Mouse (Mus musculus) kidney, embryonic 15.5 days (tissue): Measurements from ENCODE around the gene Tex48. TPM values are rescaled to one million over a fixed set of nuclear protein-coding genes. Genes with fewer than 3 reads are reported as not detected.

ENCODE experiments used
- ATAC-seq: fragments of 200-750 bp; cut with Nextera tagmentation; replicated peaks from 2 replicates; pipeline ENCODE4 v1.8.0; 2017; ENCODE audit warnings: moderate TSS enrichment; ENCODE audit not compliant: low FRiP score
- H3K27ac ChIP-seq: fragments of 300-500 bp; sonication (generic); 2 replicates; pipeline ENCODE4 v1.5.1; 2015; ENCODE audit warnings: mild to moderate bottlenecking, inconsistent platforms
- H3K27me3 ChIP-seq: fragments of 300-500 bp; sonication (generic); 2 replicates; pipeline ENCODE4 v1.6.1; 2015; ENCODE audit warnings: inconsistent platforms
- H3K36me3 ChIP-seq: fragments of 300-500 bp; sonication (generic); 2 replicates; pipeline ENCODE4 v1.6.1; 2015; ENCODE audit warnings: inconsistent platforms
- H3K4me1 ChIP-seq: fragments of 300-500 bp; sonication (generic); 2 replicates; pipeline ENCODE4 v1.6.1; 2015; ENCODE audit warnings: inconsistent platforms
- H3K4me2 ChIP-seq: fragments of 300-500 bp; sonication (generic); 2 replicates; pipeline ENCODE4 v1.6.1; 2015; ENCODE audit warnings: moderate library complexity, mild to moderate bottlenecking, inconsistent platforms
- H3K4me3 ChIP-seq: fragments of 300-500 bp; sonication (generic); replicated peaks from 2 replicates; pipeline ENCODE4 v1.5.1; 2015; ENCODE audit warnings: mild to moderate bottlenecking, inconsistent platforms
- H3K9ac ChIP-seq: fragments of 300-500 bp; sonication (generic); 2 replicates; pipeline ENCODE4 v1.6.1; 2015; ENCODE audit warnings: mild to moderate bottlenecking, inconsistent platforms
- H3K9me3 ChIP-seq: fragments of 300-500 bp; sonication (generic); replicated peaks from 2 replicates; pipeline ENCODE4 v1.6.1; 2016; ENCODE audit warnings: inconsistent platforms
- WGBS: fragments of 180-500 bp; shearing (Covaris S2); methylation state at CpG from one replicate; pipeline ENCODE4 v1.1.7; 2015; ENCODE audit warnings: mixed read lengths; 5-methylcytosine and 5-hydroxymethylcytosine counted together
- polyA plus RNA-seq: library from polyadenylated mRNA; unstranded; fragments of >200 nt; fragmentation: Nextera tagmentation; extraction: Ambion mirVana; gene quantifications from 2 replicates; pipeline ENCODE4 v1.2.1, GENCODE M21; 2015

Gene Tex48
- not detected in 2 replicates for polyA plus RNA-seq

DNA sequence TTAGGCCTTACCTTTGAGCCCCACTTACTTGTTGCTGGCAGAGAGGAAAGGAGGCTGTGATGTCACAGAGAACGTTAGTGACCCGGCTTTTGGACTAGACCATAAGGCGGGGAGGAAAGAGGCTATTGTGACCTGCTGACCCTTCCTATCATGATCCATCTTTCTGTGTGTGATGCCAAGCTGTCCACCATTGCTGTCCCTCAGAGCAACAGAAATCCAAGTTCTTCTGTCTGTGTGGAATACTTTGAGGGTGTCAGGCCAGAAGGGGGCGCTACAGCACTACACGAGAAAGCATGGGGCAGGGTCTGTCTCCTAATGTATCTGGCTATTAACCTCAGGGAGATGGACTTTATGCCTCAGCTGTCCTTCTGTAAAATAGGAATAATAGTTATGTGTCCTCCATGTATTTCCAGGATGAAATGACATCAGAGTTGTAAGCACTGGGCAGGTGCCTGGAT, at the start of gene Tex48:
Gene Tex48, minus strand, starts transcription at position 51 of the 458 bp plus-strand sequence.
- Histone ChIP-seq H3K36me3 (no peaks in the 10 kb centered on the region), H3K27ac (no peak within 1 kb of the TSS), H3K9ac (no peak within 1 kb of the TSS), H3K4me3 (no peak within 1 kb of the TSS), H3K9me3 (no peaks in the 10 kb centered on the region), H3K27me3 (no peaks in the 10 kb centered on the region), H3K4me2 (no peak within 1 kb of the TSS), H3K4me1 (no peaks in the 10 kb centered on the region)
- WGBS, result 55% methylated on average over 5 of the region's 5 CpGs
- ATAC-seq, result 0 out of 2 replicates have a peak, but pooled peaks have one; percentile 29

DNA sequence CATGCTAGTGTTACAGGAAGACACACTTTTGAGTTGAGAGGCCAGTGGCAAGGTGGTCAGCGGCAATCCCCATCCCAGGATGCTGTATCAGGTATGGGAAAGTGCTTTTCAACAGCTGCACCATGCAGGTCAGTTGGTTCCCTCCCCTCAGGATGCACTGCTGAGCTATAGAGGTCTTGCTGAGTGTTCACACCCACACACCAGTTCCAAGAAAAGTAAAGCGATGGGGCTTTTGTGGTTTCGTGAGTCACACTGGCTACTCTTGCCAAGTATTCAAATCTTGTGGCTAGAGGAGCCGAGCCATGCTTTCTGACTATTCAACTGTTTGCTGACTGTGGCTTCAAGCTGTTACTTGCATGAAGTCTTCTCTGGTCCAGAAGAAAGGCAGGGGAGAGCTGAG, 46.0 kb upstream of the Tex48 start:
- Histone ChIP-seq H3K4me1 (no peaks in the 10 kb centered on the region), H3K27ac (no peak overlapping the region), H3K4me3 (no peak overlapping the region), H3K36me3 (no peaks in the 10 kb centered on the region), H3K9ac (no peak overlapping the region), H3K27me3 (no peaks in the 10 kb centered on the region), H3K4me2 (no peak overlapping the region), H3K9me3 (no peaks in the 10 kb centered on the region)
- ATAC-seq, result no peak
- 70% methylated on average over 4 of the region's 4 CpGs for whole genome bisulfite sequencing

DNA sequence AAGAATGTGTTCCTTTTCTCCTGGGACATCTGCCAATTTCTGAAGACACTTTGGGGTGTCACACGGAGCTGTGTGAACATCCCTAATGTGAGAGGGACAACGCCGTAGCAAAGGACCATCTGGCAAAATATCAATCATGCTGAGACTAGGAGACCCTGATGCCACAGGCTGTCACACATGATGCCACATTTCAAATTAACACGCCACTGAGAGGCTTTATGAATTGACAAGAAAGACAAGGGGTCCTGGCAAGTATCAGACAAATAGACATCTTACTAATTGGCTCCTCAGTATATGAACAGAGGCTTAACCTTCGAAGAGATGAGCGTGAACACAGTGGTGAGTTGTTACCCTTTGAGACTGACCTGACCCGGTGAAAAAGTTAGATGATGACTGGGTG, 43.5 kb upstream of the Tex48 start:
- H3K4me3 ChIP-seq, result no peak overlapping the region
- no peaks in the 10 kb centered on the region for H3K9me3 ChIP-seq
- no peaks in the 10 kb centered on the region for H3K4me1 ChIP-seq
- H3K9ac ChIP-seq, result no peak overlapping the region
- H3K36me3 ChIP-seq, result no peaks in the 10 kb centered on the region
- no peak overlapping the region for H3K27ac ChIP-seq
- WGBS, result 82% methylated on average over 7 of the region's 7 CpGs
- H3K27me3 ChIP-seq, result no peaks in the 10 kb centered on the region
- ATAC-seq, result no peak
- H3K4me2 ChIP-seq, result no peak overlapping the region

DNA sequence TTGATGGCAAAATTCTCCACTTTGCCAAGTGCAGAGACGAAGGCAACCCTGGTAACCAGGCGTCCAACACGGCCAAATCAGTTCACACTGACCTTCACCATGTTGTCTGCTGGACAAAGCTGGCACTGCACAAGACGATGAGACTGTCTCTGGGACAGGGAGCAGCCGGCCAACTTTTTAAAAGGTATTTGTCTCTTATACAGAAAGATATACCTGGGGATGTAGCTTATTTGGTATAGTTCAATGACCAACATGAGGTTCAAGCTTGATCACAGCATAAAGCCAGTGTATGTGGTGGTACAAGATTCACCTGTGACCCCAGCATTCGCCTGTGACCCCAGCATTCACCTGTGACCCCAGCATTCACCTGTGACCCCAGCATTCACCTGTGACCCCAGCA, 41.1 kb upstream of the Tex48 start, which contains the start of gene Gm11214:
Gene Gm11214, minus strand, starts transcription at position 101 of the 400 bp plus-strand sequence.
- WGBS, result 94% methylated on average over 6 of the region's 6 CpGs
- ATAC-seq, result no peak
- no peak within 1 kb of the TSS for H3K9ac ChIP-seq

DNA sequence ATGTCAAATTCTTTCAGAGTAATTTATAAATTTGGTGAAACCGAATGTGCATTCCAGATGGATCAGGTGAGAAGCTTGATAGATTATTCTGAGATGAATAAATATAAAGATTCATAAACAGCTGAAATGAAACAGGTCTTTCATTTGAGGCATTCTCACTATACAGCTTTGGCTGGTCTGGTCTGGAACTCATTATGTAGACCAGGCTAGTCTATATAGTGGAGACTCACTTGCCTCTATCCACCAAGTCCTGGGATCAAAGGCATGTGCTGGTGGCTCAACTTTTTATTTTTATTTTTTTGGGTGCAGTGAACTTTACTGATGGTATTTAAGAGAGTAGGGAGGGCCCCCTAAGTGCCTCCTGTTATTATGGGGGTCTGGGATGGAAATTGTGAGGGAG, 39.6 kb upstream of the Tex48 start:
- no peak overlapping the region for H3K4me2 ChIP-seq
- ATAC-seq, result no peak
- H3K4me1 ChIP-seq, result no peaks in the 10 kb centered on the region
- H3K9ac ChIP-seq, result no peak overlapping the region
- WGBS, result 83% methylated on average over 1 of the region's 1 CpGs
- no peaks in the 10 kb centered on the region for H3K9me3 ChIP-seq
- H3K27ac ChIP-seq, result no peak overlapping the region
- no peaks in the 10 kb centered on the region for H3K27me3 ChIP-seq
- H3K4me3 ChIP-seq, result no peak overlapping the region
- H3K36me3 ChIP-seq, result no peaks in the 10 kb centered on the region

More for the DNA sequence above, 41.1 kb upstream of the Tex48 start, which contains the start of gene Gm11214:
- Histone ChIP-seq H3K4me2 (no peak within 1 kb of the TSS), H3K36me3 (no peaks in the 10 kb centered on the region), H3K27me3 (no peaks in the 10 kb centered on the region), H3K4me3 (no peak within 1 kb of the TSS), H3K4me1 (no peaks in the 10 kb centered on the region), H3K27ac (no peak within 1 kb of the TSS), H3K9me3 (no peaks in the 10 kb centered on the region)

DNA sequence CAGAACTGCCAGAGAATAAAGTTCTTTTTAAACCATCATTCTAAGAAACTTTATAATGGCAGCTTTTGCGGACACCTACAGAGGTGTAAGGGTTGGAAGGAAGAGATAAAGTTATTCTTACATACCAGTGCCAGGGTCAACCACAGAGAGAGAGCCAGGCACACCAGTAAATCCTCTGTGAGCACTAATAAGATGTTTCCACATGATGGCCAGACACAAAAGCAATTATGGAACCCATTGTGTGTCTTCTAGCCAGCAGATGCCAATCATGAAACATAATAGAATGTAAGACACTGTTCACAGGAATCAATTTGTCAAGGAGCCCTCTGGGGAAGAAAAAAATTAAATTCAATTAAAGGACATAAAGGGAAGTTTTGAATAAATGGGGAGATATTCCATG, 39.2 kb upstream of the Tex48 start:
- H3K9me3 ChIP-seq, result no peaks in the 10 kb centered on the region
- no peak for ATAC-seq
- H3K27me3 ChIP-seq, result no peaks in the 10 kb centered on the region
- no peaks in the 10 kb centered on the region for H3K36me3 ChIP-seq
- no peak overlapping the region for H3K9ac ChIP-seq
- WGBS, result 84% methylated on average over 1 of the region's 1 CpGs
- no peaks in the 10 kb centered on the region for H3K4me1 ChIP-seq
- H3K4me2 ChIP-seq, result no peak overlapping the region
- H3K4me3 ChIP-seq, result no peak overlapping the region
- H3K27ac ChIP-seq, result no peak overlapping the region

DNA sequence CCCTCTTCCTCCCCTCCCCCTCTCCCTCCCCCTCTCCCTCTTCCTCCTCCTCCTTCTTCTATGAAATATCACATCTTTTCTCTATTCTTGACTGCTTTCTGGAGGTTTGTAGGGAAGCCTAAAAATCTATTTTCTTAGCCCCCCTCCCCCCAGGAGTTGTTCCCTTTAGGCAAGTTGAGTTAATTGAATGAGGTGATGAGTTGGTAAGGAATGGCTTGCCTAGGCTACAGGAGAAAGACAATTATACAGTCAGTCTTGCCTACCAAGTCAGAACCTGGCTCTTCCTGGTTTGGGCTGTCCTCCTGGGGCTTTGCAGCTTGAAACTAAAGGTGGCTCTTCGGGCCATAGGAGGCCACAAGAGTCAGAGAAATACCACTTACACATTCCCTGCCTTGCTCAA, 37.5 kb upstream of the Tex48 start:
- ATAC-seq, result no peak
- no peak overlapping the region for H3K4me3 ChIP-seq
- no peaks in the 10 kb centered on the region for H3K27me3 ChIP-seq
- no peaks in the 10 kb centered on the region for H3K9me3 ChIP-seq
- no peaks in the 10 kb centered on the region for H3K36me3 ChIP-seq
- no peaks in the 10 kb centered on the region for H3K4me1 ChIP-seq
- WGBS, result 96% methylated on average over 1 of the region's 1 CpGs
- no peak overlapping the region for H3K27ac ChIP-seq
- H3K9ac ChIP-seq, result no peak overlapping the region
- H3K4me2 ChIP-seq, result no peak overlapping the region

DNA sequence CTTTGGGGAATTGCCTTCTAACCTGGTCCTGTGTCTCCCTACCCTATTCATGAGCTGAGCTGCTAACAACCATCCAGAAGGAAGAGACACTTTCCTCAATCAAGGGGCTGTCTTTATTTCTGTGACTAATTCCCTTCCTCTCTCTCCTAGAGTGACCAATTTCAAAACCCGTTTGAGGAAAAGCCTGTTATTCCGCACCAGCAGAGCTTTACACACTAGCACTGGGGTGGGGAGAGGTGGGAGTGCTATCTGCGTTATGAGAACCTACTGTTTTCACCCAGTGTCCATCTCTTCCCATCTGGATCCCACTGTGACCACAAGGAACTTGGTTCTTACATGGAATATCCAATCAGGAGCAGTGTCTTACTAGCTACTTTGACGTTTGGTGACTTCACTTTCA, 36.9 kb upstream of the Tex48 start:
- H3K4me2 ChIP-seq, result no peak overlapping the region
- no peak overlapping the region for H3K4me3 ChIP-seq
- no peaks in the 10 kb centered on the region for H3K4me1 ChIP-seq
- 38% methylated on average over 4 of the region's 4 CpGs for WGBS
- no peak for ATAC-seq
- no peak overlapping the region for H3K27ac ChIP-seq
- H3K9ac ChIP-seq, result no peak overlapping the region
- H3K36me3 ChIP-seq, result no peaks in the 10 kb centered on the region
- no peaks in the 10 kb centered on the region for H3K9me3 ChIP-seq
- H3K27me3 ChIP-seq, result no peaks in the 10 kb centered on the region

DNA sequence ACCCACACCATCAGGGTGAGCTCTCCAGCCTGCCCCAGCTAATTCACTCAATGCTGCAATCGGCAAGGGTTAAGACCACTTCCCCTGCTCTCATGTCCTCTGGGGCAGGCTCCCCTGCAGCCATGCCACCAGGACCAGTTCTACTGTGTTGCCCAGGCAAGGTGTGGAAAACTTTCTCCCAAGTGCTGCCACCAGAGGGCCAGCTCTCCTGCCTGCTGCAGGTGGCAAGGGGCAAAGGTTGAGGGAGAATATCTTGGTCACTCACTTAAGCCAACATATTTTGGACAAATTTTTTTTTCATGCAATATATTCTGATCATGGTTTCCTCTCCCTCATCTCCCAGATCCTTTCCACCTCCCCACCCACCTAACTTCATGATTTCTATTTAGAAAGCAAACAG, 32.2 kb upstream of the Tex48 start:
- H3K9ac ChIP-seq, result no peak overlapping the region
- ATAC-seq, result no peak
- no peaks in the 10 kb centered on the region for H3K9me3 ChIP-seq
- H3K4me3 ChIP-seq, result no peak overlapping the region
- H3K4me2 ChIP-seq, result no peak overlapping the region
- no peaks in the 10 kb centered on the region for H3K27me3 ChIP-seq
- 0 out of 2 replicates have a peak, but pooled peaks cover 2% of the 10 kb centered on the region for H3K4me1 ChIP-seq
- WGBS, result 71% methylated on average over 1 of the region's 1 CpGs
- no peak overlapping the region for H3K27ac ChIP-seq
- no peaks in the 10 kb centered on the region for H3K36me3 ChIP-seq

DNA sequence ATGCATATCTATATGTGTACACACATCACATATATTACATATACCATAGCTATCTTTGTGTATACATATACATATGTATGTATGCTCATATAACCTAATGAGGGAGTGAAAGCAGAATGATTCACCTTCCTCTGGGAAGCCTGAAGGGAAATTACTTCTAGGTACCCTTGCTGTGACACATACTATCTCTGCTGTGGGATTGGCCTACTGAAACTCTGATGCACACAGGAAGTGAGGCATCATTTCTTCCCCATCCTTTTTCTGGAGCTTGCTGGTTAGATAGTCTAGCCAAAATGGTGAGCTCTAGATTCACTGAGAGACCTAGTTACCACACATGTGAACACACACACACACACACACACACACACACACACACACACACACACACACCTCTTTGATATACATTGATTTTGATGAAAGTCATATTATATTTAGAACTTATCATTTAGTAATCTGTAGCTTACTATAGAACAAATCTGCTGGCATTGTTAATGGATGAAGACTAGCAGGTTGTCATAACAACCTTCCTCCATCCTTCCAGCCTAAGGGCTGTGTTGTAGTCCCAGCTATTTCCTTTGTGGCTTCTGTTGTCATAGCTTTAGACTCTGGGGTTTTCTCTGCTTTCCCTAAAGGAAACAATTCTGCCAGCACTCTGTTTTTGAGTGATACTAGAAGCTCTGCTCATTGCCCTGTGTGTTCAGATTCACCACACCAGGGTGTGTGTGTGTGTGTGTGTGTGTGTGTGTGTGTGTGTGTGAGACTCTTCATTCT, 21.9 kb upstream of the Tex48 start:
- no peak overlapping the region for H3K9ac ChIP-seq
- H3K27me3 ChIP-seq, result no peaks in the 10 kb centered on the region
- H3K4me2 ChIP-seq, result no peak overlapping the region
- no peak overlapping the region for H3K4me3 ChIP-seq
- no peak for ATAC-seq
- no peak overlapping the region for H3K27ac ChIP-seq
- no peaks in the 10 kb centered on the region for H3K9me3 ChIP-seq
- H3K4me1 ChIP-seq, result no peaks in the 10 kb centered on the region
- no peaks in the 10 kb centered on the region for H3K36me3 ChIP-seq

DNA sequence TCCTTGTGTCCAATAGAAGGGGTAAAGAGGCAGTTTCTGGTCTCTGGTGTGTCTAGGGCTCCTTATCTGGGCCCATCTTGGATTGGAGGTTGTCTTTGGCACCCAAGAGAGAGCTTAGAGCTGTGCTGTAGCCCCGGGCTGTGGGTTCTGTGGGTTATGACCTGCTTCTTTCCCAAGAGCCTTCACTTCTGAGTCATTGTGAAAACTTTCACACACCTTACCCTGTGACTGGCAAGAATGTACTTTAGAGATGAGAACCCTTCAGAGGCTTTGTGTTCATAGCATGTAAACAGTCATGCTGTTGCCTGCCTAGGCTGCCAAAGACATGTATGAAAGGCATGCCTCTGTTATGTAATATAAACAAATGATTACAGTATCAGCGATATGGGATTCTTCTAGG, 17.6 kb upstream of the Tex48 start:
- H3K9ac ChIP-seq, result no peak overlapping the region
- no peaks in the 10 kb centered on the region for H3K4me1 ChIP-seq
- no peaks in the 10 kb centered on the region for H3K9me3 ChIP-seq
- H3K4me3 ChIP-seq, result no peak overlapping the region
- no peak overlapping the region for H3K4me2 ChIP-seq
- H3K27ac ChIP-seq, result no peak overlapping the region
- WGBS, result 78% methylated on average over 2 of the region's 2 CpGs
- H3K36me3 ChIP-seq, result no peaks in the 10 kb centered on the region
- H3K27me3 ChIP-seq, result no peaks in the 10 kb centered on the region
- no peak for ATAC-seq

DNA sequence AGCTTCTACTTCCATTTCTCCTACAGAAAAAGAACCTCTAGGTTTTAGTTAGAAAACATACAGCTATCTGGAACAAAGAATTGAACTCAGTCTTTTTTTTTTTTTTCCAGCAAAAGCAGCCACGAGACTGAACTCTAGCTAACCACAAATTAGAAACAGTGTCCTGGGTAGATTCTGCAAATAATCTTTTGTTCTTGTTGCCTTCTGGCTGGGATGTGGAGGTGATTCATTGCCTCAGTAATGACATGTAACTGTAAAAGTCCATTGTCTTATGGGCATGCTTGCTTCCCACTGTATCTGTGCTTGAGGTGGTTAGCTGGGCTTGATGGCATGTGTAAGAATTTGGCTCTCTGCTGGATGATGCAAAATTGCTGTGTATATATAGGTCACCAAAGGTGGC, 16.4 kb upstream of the Tex48 start:
- H3K9ac ChIP-seq, result no peak overlapping the region
- H3K36me3 ChIP-seq, result no peaks in the 10 kb centered on the region
- no peaks in the 10 kb centered on the region for H3K9me3 ChIP-seq
- no peak overlapping the region for H3K4me3 ChIP-seq
- WGBS, result 54% methylated on average over 1 of the region's 1 CpGs
- H3K27ac ChIP-seq, result no peak overlapping the region
- no peak overlapping the region for H3K4me2 ChIP-seq
- H3K4me1 ChIP-seq, result no peaks in the 10 kb centered on the region
- no peaks in the 10 kb centered on the region for H3K27me3 ChIP-seq
- no peak for ATAC-seq

DNA sequence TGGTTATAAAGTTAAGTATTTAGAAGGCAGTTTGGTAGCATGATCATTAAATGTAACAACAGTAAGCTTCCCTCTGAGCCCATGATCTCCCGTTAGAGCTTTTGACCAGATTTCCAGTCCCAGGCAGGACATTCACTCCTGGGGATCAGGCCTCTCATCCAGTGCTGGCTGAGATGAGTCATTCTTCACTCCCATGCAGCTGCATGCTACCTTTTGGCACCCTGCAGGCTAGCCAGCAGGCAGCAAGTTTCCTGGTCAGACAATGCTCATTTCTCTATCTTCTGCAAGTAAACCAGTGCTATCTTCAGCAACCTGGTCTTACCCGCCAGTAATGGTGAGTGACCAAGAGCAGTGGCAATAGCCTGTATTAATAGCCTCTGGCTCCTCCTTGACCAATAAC, 11.0 kb upstream of the Tex48 start:
- Histone ChIP-seq H3K27me3 (no peaks in the 10 kb centered on the region), H3K4me1 (no peaks in the 10 kb centered on the region), H3K9me3 (no peaks in the 10 kb centered on the region), H3K4me3 (no peak overlapping the region), H3K4me2 (no peak overlapping the region), H3K36me3 (no peaks in the 10 kb centered on the region), H3K27ac (no peak overlapping the region), H3K9ac (no peak overlapping the region)
- no peak for ATAC-seq
- 92% methylated on average over 2 of the region's 2 CpGs for WGBS
